Mouse (Mus musculus) hindbrain, embryonic 12.5 days (tissue): ENCODE data around the gene Hnrnph1. TPM values are rescaled to one million over a fixed set of nuclear protein-coding genes. Genes with fewer than 3 reads are reported as not detected.

Experiments used
- ATAC-seq: fragments of 200-750 bp; cut with Nextera tagmentation; 2 replicates; pipeline ENCODE4 v1.8.0; 2017; ENCODE audit warnings: moderate TSS enrichment; ENCODE audit not compliant: low FRiP score
- H3K27ac ChIP-seq: fragments of 300-500 bp; sonication (generic); 2 replicates; pipeline ENCODE4 v1.5.1; 2016; ENCODE audit warnings: mild to moderate bottlenecking
- H3K27me3 ChIP-seq: fragments of 300-500 bp; sonication (generic); 2 replicates; pipeline ENCODE4 v1.6.1; 2016; ENCODE audit warnings: mild to moderate bottlenecking
- H3K36me3 ChIP-seq: fragments of 300-500 bp; sonication (generic); 2 replicates; pipeline ENCODE4 v1.6.1; 2016; ENCODE audit warnings: mild to moderate bottlenecking
- H3K4me1 ChIP-seq: fragments of 300-500 bp; sonication (generic); 2 replicates; pipeline ENCODE4 v1.6.1; 2016
- H3K4me2 ChIP-seq: fragments of 300-500 bp; sonication (generic); replicated peaks from 2 replicates; pipeline ENCODE4 v1.6.1; 2016; ENCODE audit warnings: mild to moderate bottlenecking
- H3K4me3 ChIP-seq: fragments of 300-500 bp; sonication (generic); 2 replicates; pipeline ENCODE4 v1.5.1; 2016; ENCODE audit warnings: mild to moderate bottlenecking
- H3K9ac ChIP-seq: fragments of 300-500 bp; sonication (generic); 2 replicates; pipeline ENCODE4 v1.6.1; 2016; ENCODE audit warnings: mild to moderate bottlenecking, moderate library complexity
- H3K9me3 ChIP-seq: fragments of 300-500 bp; sonication (generic); replicated peaks from 2 replicates; pipeline ENCODE4 v1.6.1; 2016; ENCODE audit warnings: mild to moderate bottlenecking
- WGBS: fragments of 180-500 bp; shearing (Covaris S2); methylation state at CpG from one replicate; pipeline ENCODE4 v1.1.7; 2016; 5-methylcytosine and 5-hydroxymethylcytosine counted together
- microRNA counts: library from miRNA; unstranded; fragments of <30 nt; microRNA quantifications from one replicate; lab custom pipeline; 2017
- microRNA-seq: library from miRNA; unstranded; fragments of <30 nt; microRNA quantifications from one replicate; pipeline ENCODE4, GENCODE M21; 2017
- polyA plus RNA-seq: library from polyadenylated mRNA; unstranded; fragments of >200 nt; fragmentation: Nextera tagmentation; extraction: Ambion mirVana; gene quantifications from 2 replicates; pipeline ENCODE4 v1.2.1, GENCODE M21; 2016

Hnrnph1 gene
- polyA plus RNA-seq, 1 experiment from 2014 or later: 641 TPM

GRCm38 (mm10) chr11:50426056-50426455 lies 49.3 kb downstream of the Hnrnph1 start:
- WGBS: 88% methylated on average over 4 of the region's 4 CpGs
- peaks cover 14% of the 10 kb centered on the region for H3K4me1 ChIP-seq
- no peaks in the 10 kb centered on the region for H3K9me3 ChIP-seq
- H3K4me3 ChIP-seq: no peak overlapping the region
- ATAC-seq: no peak
- H3K4me2 ChIP-seq: no peak overlapping the region
- no peaks in the 10 kb centered on the region for H3K36me3 ChIP-seq
- no peaks in the 10 kb centered on the region for H3K27me3 ChIP-seq
- no peak overlapping the region for H3K9ac ChIP-seq
- H3K27ac ChIP-seq: no peak overlapping the region

GRCm38 (mm10) chr11:50430277-50431133 lies 53.7 kb downstream of the Hnrnph1 start, which contains the start of gene Rufy1:
Gene Rufy1 (minus strand): TSS chr11:50431125.
- under 1% methylated on average over 87 of the region's 90 CpGs for WGBS
- Histone ChIP-seq H3K36me3 (no peaks in the 10 kb centered on the region), H3K9me3 (no peaks in the 10 kb centered on the region), H3K4me3 (peak within 1 kb of the TSS; percentile 72), H3K4me2 (peak within 1 kb of the TSS; percentile 62), H3K27ac (peak within 1 kb of the TSS; percentile 94), H3K27me3 (no peaks in the 10 kb centered on the region), H3K4me1 (peaks cover 10% of the 10 kb centered on the region), H3K9ac (peak within 1 kb of the TSS; percentile 79)
- peak; percentile 88 for ATAC-seq

GRCm38 (mm10) chr11:50431134-50432068 lies 54.6 kb downstream of the Hnrnph1 start:
- Histone ChIP-seq H3K9me3 (no peaks in the 10 kb centered on the region), H3K27ac (peak overlapping the region; percentile 94), H3K4me2 (peak overlapping the region; percentile 62), H3K4me3 (peak overlapping the region; percentile 72), H3K4me1 (peaks cover 10% of the 10 kb centered on the region), H3K27me3 (no peaks in the 10 kb centered on the region), H3K9ac (peak overlapping the region; percentile 79), H3K36me3 (no peaks in the 10 kb centered on the region)
- ATAC-seq: peak; percentile 29
- WGBS: 28% methylated on average over 27 of the region's 32 CpGs

- Histone ChIP-seq H3K9me3 (no peaks in the 10 kb centered on the region), H3K4me2 (no peak overlapping the region), H3K4me1 (peaks cover 10% of the 10 kb centered on the region), H3K27ac (no peak overlapping the region), H3K9ac (no peak overlapping the region), H3K27me3 (no peaks in the 10 kb centered on the region), H3K36me3 (no peaks in the 10 kb centered on the region), H3K4me3 (no peak overlapping the region)
- no peak for ATAC-seq
- WGBS: 95% methylated on average over 3 of the region's 3 CpGs
Measured at GRCm38 (mm10) chr11:50432069-50432440, 55.3 kb downstream of the Hnrnph1 start.

GRCm38 (mm10) chr11:50432896-50433295 lies 56.1 kb downstream of the Hnrnph1 start:
- H3K27ac ChIP-seq: no peak overlapping the region
- WGBS: 92% methylated on average over 5 of the region's 5 CpGs
- H3K4me2 ChIP-seq: no peak overlapping the region
- no peak overlapping the region for H3K9ac ChIP-seq
- no peaks in the 10 kb centered on the region for H3K27me3 ChIP-seq
- H3K9me3 ChIP-seq: no peaks in the 10 kb centered on the region
- H3K36me3 ChIP-seq: no peaks in the 10 kb centered on the region
- H3K4me3 ChIP-seq: no peak overlapping the region
- ATAC-seq: no peak
- H3K4me1 ChIP-seq: peaks cover 10% of the 10 kb centered on the region

MicroRNAs encoded within 50 kb of the gene (microRNA counts, 519-probe panel; counts per million panel counts)
- 3,731 counts per million, percentile 77 among the panel's probes with 10 or more counts for microRNA mmu-miR-804 (lab: Ali Mortazavi, UCI)

Small RNAs within 50 kb of the gene (microRNA-seq; reads per million reads assigned to microRNA genes)
- gene Mir804: not detected

Other genes with a start within 250 kb of the Hnrnph1 start
- gene Tbc1d9b, start 245.6 kb upstream of the Hnrnph1 start, polyA plus RNA-seq: 46.1 and 51.2 TPM in 2 replicates
- 21.1 and 22.2 TPM in 2 replicates for gene Mrnip, start 202.5 kb upstream of the Hnrnph1 start, polyA plus RNA-seq
- gene Sqstm1, start 166.2 kb upstream of the Hnrnph1 start, polyA plus RNA-seq: 231 and 234 TPM in 2 replicates
- 45.1 and 52.8 TPM in 2 replicates for gene Mgat4b, start 166.1 kb upstream of the Hnrnph1 start, polyA plus RNA-seq
- 0.61 and 1.3 TPM in 2 replicates for gene Ltc4s, start 138.4 kb upstream of the Hnrnph1 start, polyA plus RNA-seq
- gene Maml1, start 84.7 kb upstream of the Hnrnph1 start, polyA plus RNA-seq: 7.6 and 8.1 TPM in 2 replicates
- 308 and 311 TPM in 2 replicates for gene Canx, start 51.3 kb upstream of the Hnrnph1 start, polyA plus RNA-seq
- gene Cby3, start 22.5 kb upstream of the Hnrnph1 start, polyA plus RNA-seq: 0.65 TPM in 1 of 2 replicates, not detected in the other
- gene Rufy1, start 54.1 kb downstream of the Hnrnph1 start, polyA plus RNA-seq: 25.8 and 26.7 TPM in 2 replicates
- 7.1 and 9.0 TPM in 2 replicates for gene Adamts2, start 225.1 kb downstream of the Hnrnph1 start, polyA plus RNA-seq